Mouse (Mus musculus): ENCODE measurements at regions not wholly inside any gene's neighbourhood (a gene's known extent, or its start where the extent isn't known, plus 50 kb on each side); places are given as distances from the start of the nearest gene placed in this dataset.

DNA sequence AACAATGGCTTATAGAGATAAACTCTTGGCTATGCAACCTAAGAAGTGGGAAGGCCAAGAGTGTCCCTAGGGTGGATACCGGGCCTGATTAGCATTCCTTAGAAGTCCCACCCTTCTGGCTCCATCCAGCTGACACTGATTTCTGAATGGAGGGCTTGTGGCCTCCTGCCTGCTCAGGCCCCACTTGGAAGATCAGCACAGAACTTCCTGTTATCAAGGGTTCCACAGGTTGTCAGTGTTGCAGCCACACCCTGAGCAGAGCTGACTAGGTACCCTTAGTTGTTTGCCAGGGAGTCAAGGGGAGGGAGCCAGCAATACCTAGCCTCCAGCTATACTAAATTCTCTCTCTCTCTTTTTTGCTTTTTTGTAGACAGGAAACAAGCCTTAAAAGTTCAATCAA lies 164.1 kb upstream of the Olig3 start:
- in situ Hi-C loops (cut with MboI; ENCODE audit: unreplicated experiment in 2 of 2) = loop anchor here in 1 of 2 experiments (5.0 kb wide), 1 partner anchor 360 kb away; no protein-coding TSS in a partner anchor

DNA sequence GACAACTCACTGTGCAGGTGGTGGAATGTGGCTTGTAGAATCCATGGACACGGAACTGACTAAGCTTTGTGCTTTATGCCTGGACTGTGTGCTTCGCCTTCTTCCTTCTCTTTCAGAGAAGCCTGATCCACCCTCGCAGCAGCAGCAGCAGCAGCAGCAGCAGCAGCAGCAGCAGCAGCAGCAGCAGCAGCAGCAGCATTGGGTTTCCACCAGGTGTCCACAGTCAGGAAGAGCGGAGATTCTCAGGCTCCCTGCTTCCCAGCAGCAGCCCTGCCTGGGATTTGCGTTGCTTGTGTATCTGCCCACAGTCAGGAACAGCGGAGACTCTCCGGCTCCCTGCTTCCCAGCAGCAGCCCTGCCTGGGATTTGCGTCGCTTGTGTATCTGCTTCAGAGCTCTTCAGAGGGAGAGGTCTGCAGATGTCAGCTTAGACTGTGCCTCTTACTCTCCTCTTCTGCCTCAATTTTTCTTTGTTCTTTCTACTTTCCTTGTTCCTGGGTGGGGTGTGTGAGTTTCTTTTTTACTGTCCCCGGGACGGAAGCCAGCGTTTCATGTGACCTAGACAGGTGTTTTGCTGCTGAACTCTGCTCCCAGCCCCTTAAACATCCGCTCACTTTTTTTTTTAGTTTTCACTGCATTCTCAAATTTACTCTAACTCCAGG lies 168.1 kb upstream of the Olig3 start:
- in situ Hi-C loops (cut with MboI; ENCODE audit: unreplicated experiment in 2 of 2) = loop anchor here (5.0 to 10.0 kb wide), 7 partner anchors 86 to 353 kb away; no protein-coding TSS in a partner anchor

DNA sequence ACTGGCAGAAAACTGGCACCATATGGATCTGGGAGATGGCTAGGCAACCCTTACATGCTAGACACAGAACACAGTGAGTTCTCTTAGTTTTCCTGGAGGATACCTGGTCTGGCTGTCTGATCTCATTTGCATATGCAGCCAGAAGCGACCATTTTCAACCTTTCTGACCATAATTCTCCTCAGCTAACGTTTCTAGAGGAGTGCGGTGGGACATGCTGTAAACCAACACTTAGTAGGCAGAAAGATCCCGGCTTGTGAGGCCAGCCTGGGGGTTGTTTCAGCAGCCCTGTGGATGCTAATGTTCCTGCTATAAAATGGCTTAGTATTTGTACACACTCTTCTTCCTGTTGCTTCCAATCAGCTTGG lies 168.6 kb upstream of the Olig3 start:
- in situ Hi-C loops (cut with MboI; ENCODE audit: unreplicated experiment in 2 of 2) = loop anchor here (5.0 to 10.0 kb wide), 7 partner anchors 85 to 353 kb away; no protein-coding TSS in a partner anchor

DNA sequence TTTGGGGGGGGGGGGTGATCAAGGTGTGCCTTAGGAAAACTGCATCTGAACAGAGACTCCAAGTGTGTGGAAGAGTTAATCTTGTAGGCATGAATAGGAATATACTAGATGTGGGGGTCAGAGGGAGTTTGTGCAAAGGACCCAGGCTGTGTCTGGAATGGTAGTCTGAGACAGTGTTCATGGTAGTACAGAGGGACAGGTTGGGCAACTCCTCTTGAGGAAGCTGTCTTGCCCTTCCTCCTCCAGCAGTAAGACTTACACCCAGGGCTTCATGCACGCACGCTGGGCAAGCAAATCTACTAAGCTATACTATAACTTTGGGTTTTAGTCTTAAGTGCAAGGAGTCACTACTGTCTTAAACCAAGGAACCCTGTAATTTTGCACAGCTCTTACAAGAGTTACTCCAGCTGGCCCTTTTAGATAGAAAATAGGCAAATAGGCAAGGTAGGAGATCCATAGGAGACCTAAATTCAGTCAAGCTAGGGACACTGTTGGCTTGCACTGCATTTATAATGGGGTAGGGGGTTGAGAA lies 169.2 kb upstream of the Olig3 start:
- in situ Hi-C loops (cut with MboI; ENCODE audit: unreplicated experiment in 2 of 2) = loop anchor here (5.0 to 10.0 kb wide), 7 partner anchors 85 to 352 kb away; no protein-coding TSS in a partner anchor

DNA sequence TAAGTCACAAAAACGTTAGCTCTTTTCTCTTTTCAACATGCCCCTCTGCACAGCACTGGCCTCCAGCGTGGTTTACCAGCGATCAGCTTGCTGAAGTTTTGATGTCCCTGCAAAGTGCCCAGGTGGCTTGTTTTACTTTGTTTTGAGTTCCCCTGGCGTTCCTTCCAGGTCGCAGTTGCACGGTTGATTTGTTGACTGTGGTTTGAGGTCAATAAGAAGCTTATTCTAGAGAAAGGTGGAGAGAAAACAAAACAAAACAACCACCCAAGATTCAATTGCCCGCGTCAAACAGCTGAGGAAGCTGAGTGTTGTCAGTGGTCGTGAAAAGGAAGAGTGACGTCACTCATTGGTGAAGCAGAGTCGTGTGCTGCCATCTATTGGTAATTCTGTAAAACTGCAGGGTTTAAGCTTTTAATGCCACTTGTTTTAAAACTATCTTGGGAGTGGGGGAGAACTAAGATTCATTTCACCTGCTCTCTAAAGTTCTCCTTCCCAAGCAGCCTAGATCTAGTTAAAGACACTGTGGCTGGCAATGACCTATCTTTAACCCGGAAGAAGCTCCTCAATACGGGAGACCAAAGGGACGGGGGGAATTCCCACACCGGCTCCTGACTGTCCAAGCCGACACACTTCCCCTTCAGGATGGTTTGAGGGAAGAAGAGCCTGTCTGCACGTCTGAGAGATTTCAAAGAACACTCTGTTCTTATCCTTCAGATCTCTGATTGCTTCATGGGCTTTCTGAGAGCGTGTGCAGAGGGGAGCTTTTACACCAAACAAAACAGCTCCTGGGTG lies 170.3 kb upstream of the Olig3 start:
- in situ Hi-C loops (cut with MboI; ENCODE audit: unreplicated experiment in 2 of 2) = loop anchor here (5.0 to 10.0 kb wide), 7 partner anchors 84 to 351 kb away; no protein-coding TSS in a partner anchor

DNA sequence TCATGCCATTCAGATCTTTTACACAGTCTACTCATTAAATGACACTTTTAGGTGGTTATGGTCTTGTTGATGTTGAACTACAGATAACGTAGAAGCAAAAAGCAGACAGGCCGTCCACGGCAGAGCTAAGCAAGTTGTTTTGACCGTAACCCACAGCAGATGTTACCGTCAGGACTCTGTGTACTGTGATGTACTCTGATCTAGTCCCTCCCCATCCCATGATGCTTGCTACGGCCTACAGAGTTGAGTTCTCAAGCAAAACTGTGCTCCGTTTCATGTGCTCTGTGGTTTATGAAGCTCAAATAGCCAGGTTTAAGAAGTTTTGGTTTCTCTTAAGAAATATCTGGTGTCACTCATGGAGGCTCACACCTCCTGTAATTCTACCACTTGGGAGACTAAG lies 169.4 kb upstream of the Tnfaip3 start:
- in situ Hi-C loops (cut with MboI; ENCODE audit: unreplicated experiment in 2 of 2) = loop anchor here (5.0 to 10.0 kb wide), 7 partner anchors 83 to 350 kb away; no protein-coding TSS in a partner anchor

DNA sequence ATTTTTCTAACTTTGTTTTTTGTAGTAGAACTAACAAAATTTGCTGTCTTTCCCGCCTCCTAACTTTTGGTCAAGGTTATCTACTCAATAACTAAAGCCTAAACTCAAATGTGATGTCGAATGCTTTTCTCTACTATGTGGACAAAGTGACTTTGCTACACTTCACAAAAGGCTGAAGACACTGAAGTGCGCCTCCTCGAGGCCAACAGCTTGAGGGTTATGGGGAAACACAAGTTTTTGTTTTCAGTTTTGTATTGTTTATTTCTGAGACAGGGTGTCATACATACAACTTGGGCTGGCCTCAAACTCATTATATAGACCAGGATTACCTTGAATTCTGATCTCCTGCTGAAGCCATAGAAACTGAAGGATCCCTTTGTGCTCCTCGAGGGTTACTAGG lies 162.4 kb upstream of the Tnfaip3 start:
- in situ Hi-C loops (cut with MboI; ENCODE audit: unreplicated experiment in 2 of 2) = no loop called here

DNA sequence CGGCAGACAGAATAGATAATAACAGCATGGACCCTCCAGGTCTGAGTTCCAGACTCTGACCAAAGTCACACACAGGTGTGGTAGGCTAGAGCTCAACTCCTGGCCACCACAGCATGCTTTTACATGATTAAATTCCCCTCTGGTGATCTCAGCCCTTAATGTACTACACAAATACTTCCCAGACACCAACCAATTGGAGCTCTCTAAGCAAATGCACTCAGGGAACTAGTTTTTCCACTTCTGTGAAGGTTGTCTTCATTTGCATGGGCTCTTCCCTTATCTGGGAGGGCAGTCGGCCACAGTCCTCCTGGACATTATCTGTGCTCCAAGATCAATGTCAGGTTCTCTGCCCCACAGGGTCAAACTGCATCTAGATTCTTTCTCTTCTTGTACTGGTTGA lies 162.0 kb upstream of the Tnfaip3 start:
- in situ Hi-C loops (cut with MboI; ENCODE audit: unreplicated experiment in 2 of 2) = no loop called here

DNA sequence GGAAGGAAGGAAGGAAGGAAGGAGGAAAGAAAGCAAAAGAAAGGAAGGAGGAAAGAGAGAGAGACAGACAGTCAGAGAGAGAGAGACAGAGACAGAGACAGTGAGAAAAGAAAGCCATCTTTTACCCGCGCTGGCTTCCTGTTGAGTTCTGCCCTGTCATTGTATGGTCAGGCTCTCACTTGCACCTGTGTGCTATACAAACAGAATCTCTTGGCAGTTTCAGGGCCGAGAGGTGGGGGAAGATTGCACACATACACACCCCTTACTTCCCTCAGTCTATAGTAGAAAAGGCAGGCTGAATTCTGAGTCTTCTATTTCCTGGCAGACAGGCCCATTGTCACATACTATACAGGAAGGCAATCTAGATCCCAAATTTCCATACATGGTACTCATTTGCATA lies 160.8 kb upstream of the Tnfaip3 start:
- in situ Hi-C loops (cut with MboI; ENCODE audit: unreplicated experiment in 2 of 2) = no loop called here

DNA sequence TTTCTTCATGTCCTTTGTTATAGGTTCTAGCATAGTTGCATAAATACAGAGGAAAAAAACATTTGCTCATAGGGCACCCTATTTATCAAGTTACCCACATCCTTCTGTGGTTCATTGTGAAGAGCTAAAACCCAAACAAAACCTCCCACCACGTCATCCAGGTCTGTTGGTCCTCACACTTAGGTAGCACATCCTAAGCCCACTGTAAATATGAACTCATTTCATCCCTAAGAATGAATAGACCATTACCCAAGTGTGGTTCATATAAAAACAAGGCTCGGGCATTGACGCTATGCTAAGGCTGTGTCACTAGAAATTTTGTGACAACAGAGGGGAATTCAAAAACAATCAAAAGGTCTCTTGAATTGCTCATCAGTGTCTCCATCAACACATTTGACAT lies 156.4 kb upstream of the Tnfaip3 start:
- in situ Hi-C loops (cut with MboI; ENCODE audit: unreplicated experiment in 2 of 2) = no loop called here

DNA sequence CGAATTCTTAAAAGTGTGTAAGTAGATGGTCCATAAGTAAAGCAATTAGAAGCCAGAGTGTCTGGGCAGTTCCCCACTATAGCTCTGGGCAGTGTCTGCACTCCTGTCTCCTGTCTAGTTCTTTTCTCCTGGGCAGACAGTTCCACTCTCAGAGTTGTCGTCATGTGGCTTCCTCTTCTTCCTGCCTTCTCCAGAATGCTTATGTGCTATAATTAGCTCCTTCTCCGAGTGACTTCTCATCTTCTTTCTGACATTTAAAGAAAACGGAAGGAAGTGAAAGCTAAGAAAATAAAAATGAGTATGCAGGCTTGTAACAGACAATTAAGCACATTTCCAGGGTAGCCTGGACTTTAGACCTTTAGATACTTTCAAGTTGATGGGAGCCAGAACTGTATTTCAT lies 155.1 kb upstream of the Tnfaip3 start:
- in situ Hi-C loops (cut with MboI; ENCODE audit: unreplicated experiment in 2 of 2) = no loop called here

DNA sequence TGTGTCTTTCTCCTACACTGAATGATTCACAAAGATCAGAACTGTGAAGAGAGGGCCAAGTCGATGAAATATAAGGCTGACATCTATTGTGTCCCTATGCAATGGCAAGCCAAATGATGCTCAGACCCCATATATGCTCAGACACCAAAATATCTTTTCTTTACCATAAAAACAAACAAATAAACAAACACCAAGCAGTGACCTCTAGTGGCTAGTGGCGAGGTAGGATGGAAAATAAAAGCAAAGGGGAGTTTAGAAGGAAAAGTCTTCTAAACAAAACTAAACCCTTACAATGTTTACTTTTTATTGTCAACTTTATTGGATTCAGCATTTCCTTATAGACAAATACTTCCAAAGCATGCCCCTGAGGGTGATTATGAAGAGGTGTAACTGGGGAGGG lies 153.8 kb upstream of the Tnfaip3 start:
- in situ Hi-C loops (cut with MboI; ENCODE audit: unreplicated experiment in 2 of 2) = no loop called here

DNA sequence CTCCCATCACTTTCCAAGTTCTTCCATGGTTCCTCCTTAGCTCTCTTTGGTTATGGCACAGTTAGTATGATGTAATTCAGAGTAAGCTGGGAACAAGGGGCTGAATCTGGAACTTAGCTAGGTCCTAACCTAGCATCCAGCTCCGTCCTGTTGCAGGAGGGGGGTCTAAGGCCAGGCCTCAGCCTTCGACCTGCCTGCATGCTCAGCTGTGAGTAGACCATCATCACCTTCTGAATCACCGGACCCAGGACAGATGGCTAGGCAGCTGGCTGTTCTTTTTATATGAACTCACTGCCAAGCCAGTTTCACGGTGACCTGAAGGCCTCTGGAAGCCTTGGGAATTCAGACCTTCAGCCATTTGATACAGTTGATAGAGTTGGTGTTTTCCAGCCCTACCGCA lies 152.9 kb upstream of the Tnfaip3 start:
- in situ Hi-C loops (cut with MboI; ENCODE audit: unreplicated experiment in 2 of 2) = no loop called here

DNA sequence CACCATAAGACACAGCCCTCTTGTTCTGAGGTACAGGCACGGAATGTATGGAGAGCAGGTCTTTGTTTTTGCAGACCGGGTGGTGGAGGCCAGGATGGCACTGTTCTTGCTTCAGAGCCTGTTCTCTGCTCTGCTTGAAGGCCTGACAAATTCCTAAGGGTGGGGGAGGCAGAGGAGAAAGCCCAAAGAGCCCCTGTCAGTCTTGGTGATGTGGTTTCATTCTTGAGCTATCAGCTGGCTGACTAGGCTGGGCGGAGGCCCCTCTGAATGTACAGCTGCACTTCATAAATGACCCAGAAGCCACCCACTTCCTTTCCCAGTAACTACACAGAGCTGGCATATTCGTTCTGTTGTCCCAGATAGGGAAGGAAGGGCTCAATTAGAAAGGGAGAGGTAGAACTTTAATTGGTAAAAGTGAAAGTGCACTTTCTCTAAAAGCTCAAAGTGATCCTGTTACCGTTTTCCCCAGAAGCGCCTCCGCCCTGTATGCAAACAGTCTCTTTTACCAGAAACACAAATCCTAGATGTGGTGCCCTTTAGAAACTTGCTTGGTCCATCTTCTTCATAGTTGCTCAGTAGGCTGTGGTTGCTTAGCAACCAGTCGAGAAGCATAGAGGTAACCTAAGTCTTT lies 152.3 kb upstream of the Tnfaip3 start:
- in situ Hi-C loops (cut with MboI; ENCODE audit: unreplicated experiment in 2 of 2) = no loop called here

DNA sequence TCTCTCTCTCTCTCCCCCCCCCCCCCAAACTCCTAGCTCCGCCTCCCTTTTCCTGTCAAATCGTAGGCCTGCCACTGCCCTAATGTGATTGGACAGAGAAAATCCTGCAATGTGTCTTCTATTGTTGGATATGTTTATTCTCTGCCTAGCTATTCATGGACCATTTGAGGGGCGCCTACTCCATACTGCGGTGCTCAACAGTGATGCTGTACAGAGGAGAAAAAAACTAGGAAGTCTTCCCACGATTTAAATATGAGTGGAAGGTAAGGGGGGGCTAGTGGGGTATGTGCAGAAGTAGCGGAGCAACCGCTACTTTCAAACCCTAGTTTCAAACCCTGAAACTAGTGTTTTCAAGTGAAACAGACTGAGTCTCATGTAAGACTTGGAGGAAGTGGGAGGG lies 151.6 kb upstream of the Tnfaip3 start:
- in situ Hi-C loops (cut with MboI; ENCODE audit: unreplicated experiment in 2 of 2) = no loop called here

DNA sequence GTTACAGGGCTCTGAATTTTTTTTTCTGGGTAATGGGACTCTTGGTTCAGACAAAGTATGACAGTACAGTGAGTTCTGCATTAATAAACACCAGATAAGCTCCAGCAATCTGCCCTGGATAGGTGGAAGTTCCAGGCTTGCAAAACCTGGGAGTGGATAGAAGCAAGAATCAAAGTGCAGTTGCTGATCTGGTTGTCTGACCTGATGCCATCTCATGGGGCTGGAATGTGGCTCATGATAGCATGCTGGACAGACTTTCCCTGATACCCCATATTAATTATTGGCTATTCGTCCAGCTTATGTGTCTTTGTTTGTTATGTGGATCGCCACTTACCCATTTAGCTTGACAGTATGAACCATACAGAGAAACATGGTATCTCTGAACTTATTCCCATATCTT lies 146.6 kb upstream of the Tnfaip3 start:
- in situ Hi-C loops (cut with MboI; ENCODE audit: unreplicated experiment in 2 of 2) = no loop called here

DNA sequence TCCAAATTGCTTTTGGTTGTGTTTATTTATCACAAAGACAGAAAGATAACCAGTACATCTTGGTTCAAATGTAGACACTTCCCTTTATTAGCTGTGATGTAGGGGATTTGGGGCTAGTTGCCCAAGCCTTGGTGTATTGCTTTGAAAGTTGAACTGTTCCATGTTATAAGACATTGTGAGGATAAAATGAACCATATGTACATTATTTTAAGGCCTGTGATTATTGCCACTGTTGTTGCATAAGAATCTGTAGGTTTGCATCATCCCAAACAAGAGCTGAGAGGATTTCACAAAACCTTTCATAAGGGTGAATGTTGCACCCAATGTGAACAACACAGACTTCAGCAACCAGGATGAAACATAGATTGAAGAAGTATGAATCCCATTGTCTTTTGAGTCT lies 145.7 kb upstream of the Tnfaip3 start:
- in situ Hi-C loops (cut with MboI; ENCODE audit: unreplicated experiment in 2 of 2) = no loop called here

DNA sequence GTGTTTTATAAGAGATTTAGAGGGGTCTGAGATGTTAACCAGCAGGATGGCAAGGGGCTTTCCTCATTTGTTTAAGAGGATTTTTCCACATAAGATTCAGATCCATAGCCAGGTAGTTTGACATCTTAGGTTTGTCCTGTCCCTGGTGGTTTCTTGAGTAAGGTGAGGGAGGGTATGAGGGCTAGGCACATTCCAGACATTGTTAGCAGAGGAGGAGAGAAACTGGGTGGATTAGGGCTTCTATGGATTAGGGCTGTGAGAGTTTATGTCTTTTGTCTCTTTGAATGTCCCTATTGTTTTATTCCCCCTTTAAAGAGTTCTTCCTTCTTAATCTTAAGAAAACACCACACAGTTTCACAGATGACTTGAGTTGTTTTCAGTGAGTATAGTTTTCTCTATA lies 138.6 kb upstream of the Tnfaip3 start:
- in situ Hi-C loops (cut with MboI; ENCODE audit: unreplicated experiment in 2 of 2) = no loop called here

DNA sequence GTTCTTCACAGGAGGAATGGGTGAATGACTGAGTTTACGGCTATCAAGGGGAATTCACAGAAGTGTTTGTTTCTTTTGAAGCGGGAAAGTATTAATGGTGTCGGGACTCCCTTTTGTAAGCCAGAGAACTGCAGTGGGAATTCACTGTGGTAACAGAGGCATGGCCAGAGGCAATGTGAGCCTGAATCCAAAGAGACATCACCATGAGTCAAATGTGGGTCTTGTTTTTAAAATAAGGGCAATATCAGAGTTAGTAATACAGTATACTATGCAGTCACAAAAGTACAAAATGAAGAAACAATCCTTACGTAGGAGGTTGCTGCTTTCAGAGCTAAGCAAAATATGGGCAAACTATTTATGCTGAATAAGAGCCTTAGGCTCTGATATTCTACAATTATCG lies 137.3 kb upstream of the Tnfaip3 start:
- in situ Hi-C loops (cut with MboI; ENCODE audit: unreplicated experiment in 2 of 2) = no loop called here

DNA sequence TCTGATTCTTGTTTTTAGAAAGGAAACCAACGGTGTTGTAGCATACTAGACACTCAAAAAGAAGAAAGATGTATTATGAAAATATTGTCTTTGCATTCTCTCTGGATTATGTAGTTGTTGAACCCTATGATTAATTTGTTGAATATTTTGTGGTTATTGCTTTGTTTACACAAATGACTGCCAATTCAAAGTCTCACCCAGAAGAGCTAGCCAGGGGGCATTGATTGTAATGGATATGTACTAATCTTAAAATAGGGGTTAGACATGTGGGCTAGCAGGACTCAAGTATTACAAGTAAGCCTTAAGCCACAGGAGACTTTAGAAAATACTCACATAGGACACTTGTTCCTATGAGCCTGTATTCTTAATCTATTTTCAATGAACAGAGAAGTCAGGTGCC lies 135.3 kb upstream of the Tnfaip3 start:
- in situ Hi-C loops (cut with MboI; ENCODE audit: unreplicated experiment in 2 of 2) = no loop called here

DNA sequence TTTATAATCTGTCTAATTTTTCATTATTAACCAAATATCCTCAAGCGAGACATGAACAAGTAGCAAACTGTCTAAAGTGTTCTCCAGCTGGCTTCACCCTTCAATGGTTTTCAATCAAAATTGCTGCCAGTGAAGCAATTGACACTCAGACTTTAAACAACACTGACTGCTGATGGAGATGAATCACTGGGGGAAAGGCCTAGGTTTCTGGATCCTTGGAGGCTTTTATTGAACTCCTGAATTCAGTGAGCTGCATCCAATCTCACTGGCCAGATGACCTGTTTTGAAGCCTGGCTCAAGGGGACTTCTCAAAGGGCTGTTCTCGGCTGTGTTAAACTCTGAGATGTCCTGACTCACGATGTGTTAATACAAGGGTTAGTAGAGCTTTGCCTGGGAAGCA lies 134.5 kb upstream of the Tnfaip3 start:
- in situ Hi-C loops (cut with MboI; ENCODE audit: unreplicated experiment in 2 of 2) = no loop called here

Measured in v-Abl transformed pro-B cells (cell line).